Mouse (Mus musculus) hematopoietic stem cell, adult 5-6 weeks (primary cell): ENCODE data around the gene Scyl2. TPM values are rescaled to one million over a fixed set of nuclear protein-coding genes. Genes with fewer than 3 reads are reported as not detected.

Experiments used
- ATAC-seq, 2 experiments: fragments of 125-278 bp in 1 of 2; replicated peaks in 1 of 2; 2 replicates each; pipeline ENCODE4 v1.8.0; 2016 to 2017; ENCODE audit warnings: inconsistent platforms in 2 of 2, mild to moderate bottlenecking in 2 of 2, moderate number of reproducible peaks in 2 of 2, low read depth in 1 of 2, moderate TSS enrichment in 1 of 2; ENCODE audit not compliant: low FRiP score in 2 of 2, poor library complexity in 2 of 2, severe bottlenecking in 2 of 2, insufficient read depth in 1 of 2, low TSS enrichment in 1 of 2
- total RNA-seq: library from RNA; stranded (forward); fragments of 172-1452, 232-1000 nt; gene quantifications from 2 replicates; pipeline ENCODE4 v1.2.3, GENCODE M21; 2017

Gene Scyl2
- total RNA-seq, 1 experiment from 2014 or later: 36.1 TPM

DNA sequence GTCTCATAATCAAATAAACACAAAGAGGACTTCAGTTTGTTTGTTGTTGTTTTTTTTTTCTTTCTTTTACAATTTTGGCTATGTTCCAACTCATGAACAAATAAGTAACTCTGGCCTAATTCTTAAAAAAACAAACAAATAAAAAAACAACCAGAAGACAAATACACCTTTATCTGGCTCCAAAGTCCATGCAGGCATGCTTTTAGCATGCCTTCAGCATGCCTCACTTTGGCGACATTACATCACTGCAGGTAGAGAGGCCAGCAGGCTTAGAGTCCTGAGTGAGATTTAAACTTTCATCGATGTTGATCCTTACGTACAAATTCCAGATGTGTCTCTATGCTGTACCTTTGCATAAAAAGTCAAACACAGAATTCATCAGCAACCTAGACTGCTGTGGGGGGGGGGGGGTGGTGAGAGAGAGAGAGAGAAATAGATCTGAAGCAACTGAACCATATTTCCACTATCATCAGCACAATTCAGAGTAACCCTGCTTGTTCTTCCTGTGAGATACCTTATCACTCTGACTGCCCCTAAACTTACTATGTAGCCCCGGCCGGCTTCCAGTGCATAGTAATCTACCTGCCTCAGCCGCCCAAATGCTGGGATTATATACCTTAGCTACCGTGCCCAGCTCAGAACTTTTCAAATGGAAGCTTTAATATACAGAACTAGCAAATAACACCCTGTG lies 52.2 kb downstream of the Scyl2 start:
- ATAC-seq: no peak

DNA sequence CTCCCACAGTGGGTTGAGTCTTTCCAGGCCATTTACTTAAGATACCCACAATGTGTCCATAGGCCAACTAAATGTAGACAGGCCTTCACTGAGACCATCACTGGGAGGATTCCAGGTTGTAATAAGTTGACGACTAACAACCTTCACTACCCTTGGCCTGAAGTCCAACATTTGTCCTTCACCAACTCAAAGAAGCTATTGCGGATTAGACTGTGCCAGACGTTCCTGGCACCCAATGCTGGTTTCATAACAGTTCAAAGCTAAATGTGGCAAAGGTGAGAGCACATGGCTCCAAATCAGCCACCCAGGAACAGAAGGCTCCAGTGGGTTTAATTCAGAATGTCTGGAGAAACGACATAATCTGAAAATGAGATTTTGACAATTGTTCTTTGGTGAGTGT lies 53.0 kb downstream of the Scyl2 start:
- ATAC-seq: no peak

DNA sequence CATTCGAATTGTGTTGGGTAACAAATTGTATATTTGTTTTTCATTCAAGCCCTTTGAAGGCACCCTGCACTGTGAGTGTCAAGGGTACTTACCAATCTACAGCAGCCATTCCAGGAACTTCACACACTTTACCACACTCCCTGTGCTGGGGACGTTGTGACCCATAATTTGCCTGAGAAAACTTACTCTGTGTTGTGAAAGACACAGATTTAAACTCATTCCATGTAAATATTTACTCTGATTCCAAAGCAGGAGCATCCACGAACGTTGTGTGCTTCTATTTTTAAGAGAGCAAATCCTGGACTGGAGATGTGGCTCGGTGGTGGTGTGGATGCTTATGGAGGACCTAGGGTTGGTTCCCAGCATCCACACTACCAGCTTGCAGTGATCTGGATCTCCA lies 54.3 kb downstream of the Scyl2 start:
- ATAC-seq: no peak

DNA sequence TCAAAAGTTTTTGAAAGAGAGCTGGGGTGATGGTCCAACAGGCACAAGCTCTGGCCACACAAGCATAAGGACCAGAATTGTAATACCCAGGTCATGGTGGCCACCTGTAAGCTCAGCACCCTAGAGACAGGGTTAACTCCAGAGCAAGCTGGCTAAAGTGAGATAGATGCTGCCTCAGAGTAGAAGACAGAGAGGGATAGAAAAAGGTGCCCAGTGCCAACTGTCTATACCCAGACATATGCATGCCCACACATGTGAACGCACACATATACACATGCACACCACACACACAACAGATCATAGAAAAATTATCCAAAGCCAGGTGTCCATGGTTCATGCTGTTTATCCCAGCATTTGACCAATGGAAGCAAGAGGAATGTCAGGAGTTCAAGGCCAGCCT lies 55.5 kb downstream of the Scyl2 start:
- ATAC-seq: no peak

DNA sequence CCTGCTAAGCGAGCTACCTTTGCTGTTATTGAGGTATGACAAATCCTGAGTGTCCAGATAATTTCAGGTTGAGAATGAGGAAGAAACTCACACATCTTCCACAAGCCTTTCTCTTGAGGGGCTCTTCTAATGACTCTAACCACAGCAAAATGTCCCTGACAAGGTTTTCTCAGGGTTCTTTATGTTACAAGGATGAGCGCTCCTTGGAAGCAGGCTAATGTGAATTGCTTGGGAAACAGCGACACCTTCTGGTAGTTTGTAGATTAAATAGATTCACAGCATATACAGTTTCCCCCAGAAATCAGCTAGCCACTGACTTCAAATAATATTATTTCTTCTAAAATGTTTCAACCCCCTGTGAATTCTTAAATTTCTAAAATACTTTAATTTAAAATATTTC lies 56.0 kb downstream of the Scyl2 start:
- peak; percentile 72 to 77 for ATAC-seq

DNA sequence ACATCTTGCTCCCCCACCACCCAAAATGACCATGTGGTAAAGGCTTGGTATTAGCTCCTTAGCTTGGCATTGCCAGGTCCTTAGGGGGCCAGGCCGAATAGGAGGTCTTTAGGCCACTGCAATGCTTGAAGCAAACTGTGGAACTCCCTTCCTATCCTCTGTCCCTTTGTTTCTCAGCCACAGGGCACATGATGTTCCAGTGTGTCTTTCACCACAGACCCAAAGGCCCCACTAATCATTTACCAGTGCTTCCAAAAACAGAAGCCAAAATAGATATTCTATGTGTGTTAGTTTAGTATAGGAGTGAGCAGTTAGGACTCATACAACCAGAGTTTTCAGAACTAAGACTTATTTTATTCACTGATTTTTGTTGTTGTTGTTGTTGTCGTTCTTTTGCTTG lies 59.4 kb downstream of the Scyl2 start:
- no peak for ATAC-seq

DNA sequence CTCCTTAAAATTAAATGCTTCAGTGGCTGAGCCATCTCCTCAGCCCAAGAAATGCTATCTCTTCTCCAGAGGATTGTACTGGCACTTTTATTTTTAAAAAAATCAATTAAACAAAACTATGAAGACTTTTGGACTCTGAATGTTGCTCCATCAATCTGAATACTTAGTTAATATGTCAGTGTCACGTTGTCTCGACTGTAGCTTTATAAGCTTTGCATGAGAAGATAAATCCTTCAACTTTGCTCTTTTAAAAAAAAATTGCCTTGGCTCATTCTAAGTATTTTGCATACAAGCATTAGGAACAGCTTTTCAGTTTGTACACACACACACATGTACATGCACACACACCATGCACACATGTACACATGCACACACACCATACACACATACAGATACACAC lies 61.9 kb downstream of the Scyl2 start:
- no peak for ATAC-seq

DNA sequence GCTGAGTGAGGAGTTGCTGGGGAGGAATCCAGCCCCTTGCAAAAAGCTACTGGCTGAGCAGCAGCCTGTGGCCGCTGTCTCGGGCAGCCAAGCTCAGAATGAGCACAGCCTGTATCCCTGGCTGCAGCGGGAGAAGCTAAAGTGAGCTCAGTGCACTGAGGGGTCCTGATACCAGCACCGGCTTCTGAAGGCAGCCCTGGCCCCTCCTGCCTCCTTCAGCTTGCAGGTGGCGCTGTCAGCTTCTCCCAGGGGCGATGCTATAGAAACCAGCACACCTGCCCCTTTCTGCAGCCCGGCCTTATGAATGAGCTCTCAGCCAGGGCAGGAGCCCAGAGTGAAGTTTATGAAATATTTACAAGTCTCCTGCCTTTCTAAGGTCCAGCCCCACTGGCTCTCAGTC lies 65.0 kb downstream of the Scyl2 start, which contains the start of gene Slc17a8:
Gene Slc17a8, minus strand, starts transcription at position 125 of the 400 bp plus-strand sequence.
- ATAC-seq: 0 out of 4 replicates have a peak, but pooled peaks of 1 of the 2 experiments have one; percentile 7

DNA sequence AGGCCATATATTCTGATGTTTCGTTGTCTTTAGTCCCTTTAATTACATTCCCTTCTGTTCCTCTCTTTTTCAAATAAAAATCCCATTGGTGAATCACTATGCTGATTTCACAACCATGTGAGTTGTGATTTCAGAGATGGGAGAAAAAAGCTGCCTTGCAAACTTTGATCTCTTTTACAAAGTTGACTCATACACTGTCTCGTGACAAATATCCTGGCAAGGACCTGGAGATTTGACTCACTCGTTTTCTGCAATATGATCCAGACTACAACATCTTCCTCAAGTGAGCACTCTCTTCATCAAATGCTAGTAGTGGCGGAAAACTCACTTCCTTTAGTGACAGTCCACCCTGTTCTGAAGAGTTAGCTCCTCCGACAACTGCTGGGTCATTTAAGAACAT lies 86.8 kb downstream of the Scyl2 start:
- no peak for ATAC-seq

DNA sequence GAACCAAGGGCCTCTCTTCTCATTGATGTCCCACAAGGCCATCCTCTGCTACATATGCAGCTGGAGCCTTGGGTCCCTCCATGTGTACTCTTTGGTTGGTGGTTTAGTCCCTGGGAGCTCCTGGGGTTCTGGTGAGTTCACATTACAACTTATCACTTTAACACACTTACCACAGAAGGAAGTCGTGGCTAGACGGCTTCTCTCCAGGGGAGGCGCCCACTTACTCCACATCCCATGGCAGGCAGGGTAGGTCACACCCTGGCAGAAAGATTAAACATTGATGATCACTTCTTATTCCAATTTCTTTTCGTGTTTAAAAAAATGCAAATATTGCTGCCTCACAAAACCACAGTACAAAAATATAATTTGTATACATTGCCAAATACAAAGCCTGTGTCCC lies 88.8 kb downstream of the Scyl2 start:
- peak; percentile 98 for ATAC-seq

DNA sequence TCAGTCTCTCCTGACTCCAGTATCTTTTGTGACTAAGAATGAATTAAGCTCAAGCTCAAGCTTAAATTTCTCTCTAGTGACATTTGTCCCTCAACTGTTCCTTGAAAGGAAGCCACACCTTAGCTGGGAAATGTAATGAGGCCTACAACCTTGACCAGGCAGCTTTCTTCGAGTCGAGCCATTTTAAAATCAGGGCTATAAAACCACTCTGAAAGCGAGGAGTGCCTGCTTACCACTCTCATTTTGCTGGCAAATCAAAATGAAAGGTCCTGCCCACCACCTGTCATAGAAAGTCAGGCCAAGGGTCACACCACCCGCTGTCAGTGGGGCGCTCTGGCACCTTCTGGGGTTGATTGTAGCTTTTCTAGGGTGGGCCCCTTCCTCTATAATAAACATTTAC lies 90.2 kb downstream of the Scyl2 start:
- no peak for ATAC-seq

DNA sequence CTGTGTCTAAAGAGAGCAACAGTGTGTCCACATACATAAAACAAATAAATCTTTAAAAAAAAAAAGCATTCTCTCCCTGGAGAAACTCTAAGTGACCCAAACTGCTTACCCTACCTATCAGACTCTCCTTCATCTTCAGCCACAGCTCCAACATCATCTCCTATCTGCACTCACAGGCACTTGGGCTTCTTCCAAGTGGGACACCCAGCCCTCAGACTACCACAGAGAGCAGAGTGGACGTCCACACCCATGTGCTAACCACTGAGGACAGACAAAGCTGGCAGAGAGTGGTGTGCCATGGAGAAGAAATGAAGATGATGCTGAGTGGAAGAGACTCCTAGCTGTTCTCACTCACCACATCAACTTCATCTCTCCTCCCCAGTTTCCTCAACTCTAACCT lies 90.6 kb downstream of the Scyl2 start:
- no peak for ATAC-seq

DNA sequence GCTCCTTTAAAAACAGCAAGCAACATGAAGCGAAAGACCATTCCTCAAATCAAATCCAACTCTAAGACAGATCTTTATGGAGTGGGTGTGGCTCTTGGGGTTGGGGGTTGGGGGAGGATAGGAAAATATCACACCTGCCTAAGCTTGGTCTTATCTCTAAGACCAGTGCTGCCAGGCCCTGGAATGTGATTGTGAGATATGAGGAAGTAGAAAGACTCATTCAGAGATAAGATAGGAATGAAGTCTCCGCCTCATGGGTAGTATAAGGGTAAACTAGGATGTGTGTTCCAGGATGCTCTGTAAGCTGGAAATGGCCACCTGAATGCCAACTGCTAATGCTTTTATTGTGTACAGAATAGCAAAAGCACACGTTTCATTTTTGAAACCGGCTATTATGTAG lies 91.8 kb downstream of the Scyl2 start:
- no peak for ATAC-seq

DNA sequence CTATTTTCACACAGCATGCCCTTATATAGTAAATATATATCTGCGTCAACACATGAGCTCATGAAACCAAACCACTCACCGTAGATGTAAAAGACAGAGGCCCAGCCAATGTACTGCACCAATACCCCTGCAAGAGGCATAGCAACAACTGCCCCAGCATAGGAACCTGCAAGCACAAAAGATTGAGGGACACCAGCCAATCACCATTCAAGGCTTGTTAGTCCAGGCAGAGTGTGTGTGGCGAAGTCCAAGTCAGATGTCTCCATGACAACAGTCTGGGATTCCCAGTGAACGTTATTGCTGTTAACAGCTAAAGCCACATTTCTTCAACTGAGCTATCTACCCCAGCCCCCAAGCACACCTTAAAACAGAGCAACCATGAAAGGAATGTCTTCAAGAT lies 93.3 kb downstream of the Scyl2 start:
- no peak for ATAC-seq

DNA sequence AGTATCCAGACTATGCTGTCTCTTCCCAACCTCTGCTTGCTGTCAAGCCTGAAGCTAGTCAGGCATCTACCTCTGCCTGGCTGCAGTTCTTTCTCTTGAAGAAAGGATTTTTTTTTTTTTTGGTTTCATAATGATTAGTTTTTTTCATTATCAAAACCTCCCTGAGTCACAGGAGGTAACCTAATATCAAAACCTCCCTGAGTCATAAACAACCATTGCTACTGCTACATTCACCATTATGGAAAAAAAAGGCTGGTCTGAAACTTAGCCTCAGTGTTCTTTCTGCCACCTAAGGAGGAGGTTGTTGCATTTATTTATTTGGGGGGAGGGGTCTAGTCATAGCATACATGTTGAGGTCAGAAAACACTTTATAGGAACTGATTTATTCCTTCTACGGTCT lies 96.2 kb downstream of the Scyl2 start:
- ATAC-seq: no peak

Other genes with a start within 250 kb of the Scyl2 start
- 20.1 and 24.8 TPM in 2 replicates for gene Gas2l3, start 242.3 kb downstream of the Scyl2 start, total RNA-seq
- gene Nr1h4, start 152.7 kb downstream of the Scyl2 start, total RNA-seq: not detected in 2 replicates
- gene Slc17a8, start 65.0 kb downstream of the Scyl2 start, total RNA-seq: 0.44 TPM in 1 of 2 replicates, not detected in the other
- 16.1 and 21.8 TPM in 2 replicates for gene Actr6, start 46.0 kb upstream of the Scyl2 start, total RNA-seq
- 25.9 and 27.4 TPM in 2 replicates for gene Uhrf1bp1l, start 58.7 kb upstream of the Scyl2 start, total RNA-seq
- gene Anks1b, start 187.2 kb upstream of the Scyl2 start, total RNA-seq: not detected in 2 replicates